Mouse (Mus musculus) layer of hippocampus, adult 8-10 months (tissue): ENCODE measurements around the gene Cct5. TPM values are rescaled to one million over a fixed set of nuclear protein-coding genes. Genes with fewer than 3 reads are reported as not detected.

ENCODE experiments used
- DNase-seq, 2 experiments: peaks; one replicate each; pipeline ENCODE4 v3.0.0; 2022; ENCODE audit warnings: low spot score in 2 of 2
- total RNA-seq, 4 experiments: library from RNA; stranded (reverse); gene quantifications; 2 replicates each; pipeline ENCODE4 v1.2.4; 2022

Cct5 gene
- 100 to 1,000 TPM; 206 to 227 (median 219) TPM for total RNA-seq

GRCm38 (mm10) chr15:31601646-31602374, at the start of gene Cct5, which contains the start of gene Fam173b:
Cct5 (minus strand) TSS chr15:31601804.
Fam173b (plus strand) TSS chr15:31601852.
- peak; percentile 97 to 98 for DNase-seq

GRCm38 (mm10) chr15:31650821-31651220, 49.2 kb upstream of the Cct5 start:
- no peak for DNase-seq

- DNase-seq: no peak
Observed at GRCm38 (mm10) chr15:31649691-31650090, 48.1 kb upstream of the Cct5 start.

- no peak for DNase-seq
Observed at GRCm38 (mm10) chr15:31647851-31648569, 46.4 kb upstream of the Cct5 start.

GRCm38 (mm10) chr15:31647225-31647624, 45.6 kb upstream of the Cct5 start:
- DNase-seq: no peak

- DNase-seq: no peak
Observed at GRCm38 (mm10) chr15:31636091-31636595, 34.5 kb upstream of the Cct5 start.

- peak; percentile 90 to 91 for DNase-seq
Observed at GRCm38 (mm10) chr15:31634582-31634981, 33.0 kb upstream of the Cct5 start.

GRCm38 (mm10) chr15:31632478-31632877, 30.9 kb upstream of the Cct5 start:
- no peak for DNase-seq

- no peak for DNase-seq
Observed at GRCm38 (mm10) chr15:31631396-31631858, 29.8 kb upstream of the Cct5 start.

- no peak for DNase-seq
Observed at GRCm38 (mm10) chr15:31629556-31629955, 28.0 kb upstream of the Cct5 start.

GRCm38 (mm10) chr15:31628180-31628579, 26.6 kb upstream of the Cct5 start:
- no peak for DNase-seq

- no peak for DNase-seq
Observed at GRCm38 (mm10) chr15:31627277-31628154, 25.9 kb upstream of the Cct5 start.

- DNase-seq: no peak
Observed at GRCm38 (mm10) chr15:31619521-31619920, 17.9 kb upstream of the Cct5 start.

- DNase-seq: no peak
Observed at GRCm38 (mm10) chr15:31617261-31617660, 15.7 kb upstream of the Cct5 start.

GRCm38 (mm10) chr15:31614666-31615065, 13.1 kb upstream of the Cct5 start:
- DNase-seq: no peak

GRCm38 (mm10) chr15:31613826-31614453, 12.3 kb upstream of the Cct5 start:
- no peak for DNase-seq

GRCm38 (mm10) chr15:31611976-31612375, 10.4 kb upstream of the Cct5 start:
- DNase-seq: no peak

GRCm38 (mm10) chr15:31611027-31611426, 9.4 kb upstream of the Cct5 start:
- DNase-seq: no peak

GRCm38 (mm10) chr15:31606821-31607220, 5.2 kb upstream of the Cct5 start:
- no peak for DNase-seq

- DNase-seq: no peak
Observed at GRCm38 (mm10) chr15:31603113-31603512, 1.5 kb upstream of the Cct5 start.

GRCm38 (mm10) chr15:31602426-31602825, 822 bp upstream of the Cct5 start:
- peak in 1 of 2 experiments; percentile 65 for DNase-seq
